In genomic region chr10:88708671-88709523, GRCm38 (mm10) we compare ENCODE assay signal across 8 mouse cellular contexts. TPM values are rescaled to one million over a fixed set of nuclear protein-coding genes. Genes with fewer than 3 reads are reported as not detected.
DNase-seq lines count a peak whose midpoint lies in the region; ATAC-seq lines count a peak whose summit lies in the region.
"Had no signal": no experiment of that assay in that cellular context is flagged by ENCODE, and none has a peak within 500 bp of the region (broad histone marks: within the 10 kb centered on the region; RNA-seq: fewer than 3 reads in every experiment).

No protein-coding gene starts in this region.

- no peak for ATAC-seq in midbrain, embryonic 14.5 days (ENCODE audit: low FRiP score, low TSS enrichment)
- ATAC-seq in midbrain, embryonic 11.5 days (ENCODE audit: low FRiP score), result no peak
- ATAC-seq: forebrain, embryonic 13.5 days had no signal

- H3K27me3 ChIP-seq in midbrain, embryonic 14.5 days (ENCODE audit: control insufficient read depth, insufficient read depth, low read length), result no peaks in the 10 kb centered on the region
- no peaks in the 10 kb centered on the region for H3K27me3 ChIP-seq in midbrain, embryonic 11.5 days (ENCODE audit: control insufficient read depth, insufficient read depth, low read length)
- H3K27me3 ChIP-seq: forebrain, embryonic 13.5 days had no signal

- no peak overlapping the region for H3K9ac ChIP-seq in midbrain, embryonic 14.5 days (replicated peaks; ENCODE audit: low read length)
- no peak overlapping the region for H3K9ac ChIP-seq in midbrain, embryonic 11.5 days (ENCODE audit: low read length)
- H3K9ac ChIP-seq: forebrain, embryonic 13.5 days had no signal

- peak; percentile 33 for DNase-seq in midbrain, embryonic 14.5 days
- no peak for DNase-seq in midbrain, embryonic 11.5 days (ENCODE audit: low spot score, missing footprints)
- peak; percentile 26 for DNase-seq in Muller cell, postnatal 12 days (ENCODE audit: inconsistent ontology term)
- peak; percentile 51 for DNase-seq in induced T-regulatory cell, adult 2 months (ENCODE audit: low read depth)
- DNase-seq in right cerebral cortex, postnatal 25 days, result peak; percentile 48
- DNase-seq in testis, postnatal 10 days (ENCODE audit: low spot score), result no peak
- no peak for DNase-seq in cerebellum, postnatal 25 days

- no peak overlapping the region for H3K4me3 ChIP-seq in midbrain, embryonic 14.5 days (replicated peaks; ENCODE audit: low read depth, low read length)
- H3K4me3 ChIP-seq in midbrain, embryonic 11.5 days (ENCODE audit: low read depth, low read length), result no peak overlapping the region
- H3K4me3 ChIP-seq: forebrain, embryonic 13.5 days had no signal

- no peak overlapping the region for H3K4me2 ChIP-seq in midbrain, embryonic 14.5 days (ENCODE audit: low read length)
- no peak overlapping the region for H3K4me2 ChIP-seq in midbrain, embryonic 11.5 days
- H3K4me2 ChIP-seq: forebrain, embryonic 13.5 days had no signal

- H3K36me3 ChIP-seq in midbrain, embryonic 14.5 days (ENCODE audit: control insufficient read depth, insufficient read depth, low read length), result no peaks in the 10 kb centered on the region
- no peaks in the 10 kb centered on the region for H3K36me3 ChIP-seq in midbrain, embryonic 11.5 days (ENCODE audit: control insufficient read depth, insufficient read depth, low read length)

- H3K4me1 ChIP-seq in midbrain, embryonic 14.5 days (ENCODE audit: control insufficient read depth, insufficient read depth, low read length), result no peaks in the 10 kb centered on the region
- H3K4me1 ChIP-seq in midbrain, embryonic 11.5 days (ENCODE audit: control insufficient read depth, insufficient read depth, low read length), result no peaks in the 10 kb centered on the region
- H3K4me1 ChIP-seq: forebrain, embryonic 13.5 days had no signal

- WGBS in midbrain, embryonic 14.5 days, result 63% methylated on average over 10 of the region's 10 CpGs
- WGBS in midbrain, embryonic 11.5 days, result 69% methylated on average over 10 of the region's 10 CpGs

- no peaks in the 10 kb centered on the region for H3K9me3 ChIP-seq in midbrain, embryonic 14.5 days (ENCODE audit: control insufficient read depth, low read length)
- no peaks in the 10 kb centered on the region for H3K9me3 ChIP-seq in midbrain, embryonic 11.5 days (ENCODE audit: control insufficient read depth, low read length)
- H3K9me3 ChIP-seq: forebrain, embryonic 13.5 days had no signal

- H3K27ac ChIP-seq in midbrain, embryonic 14.5 days (replicated peaks; ENCODE audit: low read depth, low read length), result no peak overlapping the region
- H3K27ac ChIP-seq in midbrain, embryonic 11.5 days (ENCODE audit: low read depth, low read length), result no peak overlapping the region
- H3K27ac ChIP-seq: forebrain, embryonic 13.5 days had no signal

RNA-seq across cellular contexts. Expression of gene Arl1, which starts 21.8 kb away (rescaled TPM):
- 150 and 153 TPM in 2 replicates for polyA plus RNA-seq in midbrain, embryonic 14.5 days (2014; fragmentation: Nextera tagmentation; extraction: Ambion mirVana)
- polyA plus RNA-seq in midbrain, embryonic 11.5 days (2014; fragmentation: Nextera tagmentation; extraction: Ambion mirVana), result 165 and 178 TPM in 2 replicates

RNA-seq across cellular contexts. Expression of gene Spic, which starts 24.1 kb away (rescaled TPM):
- polyA plus RNA-seq in midbrain, embryonic 14.5 days (2014; fragmentation: Nextera tagmentation; extraction: Ambion mirVana), result not detected in 2 replicates
- not detected in 2 replicates for polyA plus RNA-seq in midbrain, embryonic 11.5 days (2014; fragmentation: Nextera tagmentation; extraction: Ambion mirVana)
- polyA plus RNA-seq: forebrain, embryonic 13.5 days had no signal

Comparison
In these comparisons a context has a peak if more than half of its experiments do, and no peak if none do; other contexts are left out.
1. DNase-seq: peak in midbrain, embryonic 14.5 days (single experiment), Muller cell, postnatal 12 days (single experiment), induced T-regulatory cell, adult 2 months (single experiment) and right cerebral cortex, postnatal 25 days (single experiment); none in midbrain, embryonic 11.5 days (single experiment), testis, postnatal 10 days (single experiment) and cerebellum, postnatal 25 days (0 of 2).